Mouse (Mus musculus): ENCODE measurements around the gene Snhg11.
A peak's percentile ranks its signal among the peaks of the same experiment; 100 is the strongest.
"Not testable (repeated sequence)": the region's sequence is repeated elsewhere in the genome, so short reads cannot be mapped to it uniquely, and the experiment has no call there.

The Snhg11 gene

DNA sequence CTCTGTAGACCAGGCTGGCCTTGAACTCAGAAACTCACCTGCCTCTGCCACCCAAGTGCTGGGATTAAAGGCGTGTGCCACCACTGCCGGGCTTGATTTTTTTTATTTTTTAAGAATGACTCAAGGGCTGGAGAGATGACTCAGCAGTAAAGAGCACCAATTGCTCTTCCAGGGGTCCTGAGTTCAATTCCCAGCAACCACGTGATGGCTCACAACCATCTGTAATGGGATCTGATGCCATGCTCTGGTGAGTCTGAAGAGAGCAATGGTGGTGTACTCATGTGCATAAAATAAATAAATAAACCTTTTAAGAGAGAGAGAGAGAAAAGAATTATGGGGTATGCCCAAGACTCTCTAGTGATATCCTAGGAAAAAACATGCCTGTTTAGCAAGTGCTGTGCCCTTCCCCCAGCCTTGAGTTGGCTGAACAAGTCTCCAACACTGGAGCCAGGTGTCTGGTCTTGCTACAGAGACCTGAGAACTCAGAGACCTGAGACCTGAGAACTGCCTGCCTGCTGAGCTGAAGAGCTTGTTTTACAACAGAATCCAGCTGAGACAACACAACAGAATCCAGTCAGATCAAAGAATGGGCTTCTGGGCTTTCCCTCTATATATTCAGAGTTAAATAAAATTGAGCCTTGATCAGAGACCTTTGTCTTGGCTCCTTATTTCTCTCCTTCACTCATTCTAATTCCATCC is 5.8 kb upstream of the Snhg11 start:
- DNase-seq, result no peak

DNA sequence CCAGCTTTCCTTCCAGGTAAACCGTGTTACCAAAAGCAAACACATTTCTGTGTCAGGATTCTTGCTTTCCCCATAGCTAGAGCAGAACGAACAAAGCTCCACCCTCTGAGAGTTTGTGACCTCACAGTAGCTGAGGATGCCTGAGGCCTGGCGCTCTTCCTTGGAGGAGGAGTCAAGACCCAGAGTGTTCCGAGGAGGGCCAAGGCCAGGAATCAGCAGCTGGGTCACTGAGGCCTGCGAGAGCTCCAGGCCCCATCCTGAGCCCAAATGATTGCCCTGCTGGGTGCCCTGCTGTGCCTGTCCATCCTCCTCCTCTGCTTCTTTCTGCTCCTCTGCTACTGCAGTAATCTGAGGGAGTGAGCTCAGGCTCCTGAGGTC is 5.3 kb upstream of the Snhg11 start:
- DNase-seq, result no peak

DNA sequence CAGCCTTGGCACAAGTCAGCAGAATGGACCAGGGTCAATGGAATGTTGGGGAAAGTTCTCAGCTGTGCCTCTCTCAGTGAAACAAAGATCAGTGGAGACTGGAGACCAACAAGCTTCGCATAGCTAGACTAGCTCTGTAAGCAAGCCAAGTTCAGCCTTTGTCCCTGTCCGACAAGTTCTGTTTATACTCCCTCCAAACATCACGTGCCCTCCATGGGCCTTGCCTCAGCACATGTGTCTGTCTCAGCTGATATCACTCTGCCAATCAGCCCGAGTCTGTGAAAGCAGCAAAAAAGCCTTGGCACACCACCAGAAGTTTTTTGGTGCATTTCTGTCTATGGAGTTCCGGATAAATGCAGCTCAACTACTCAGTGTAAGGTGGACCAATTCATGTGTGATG is 2.4 kb upstream of the Snhg11 start:
- no peak for DNase-seq

DNA sequence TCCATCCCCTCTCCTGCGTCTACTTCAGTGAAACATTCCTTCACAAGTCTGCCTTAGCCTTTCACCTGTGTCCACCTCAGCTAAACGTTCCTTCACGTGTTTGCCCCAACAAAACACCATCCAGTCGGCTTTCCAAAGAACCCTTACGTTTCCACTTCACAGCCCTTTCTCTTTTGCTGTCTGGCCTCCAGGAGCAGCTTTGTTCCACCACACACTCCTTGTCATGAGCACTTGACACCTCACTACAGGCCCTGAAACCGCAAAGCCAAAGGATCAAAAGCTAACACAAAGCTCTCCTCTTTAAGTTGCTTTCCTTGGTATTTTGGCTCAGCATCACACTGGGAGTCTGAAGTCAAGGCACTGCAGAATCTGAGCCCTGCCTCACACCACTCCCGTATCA is 1.9 kb upstream of the Snhg11 start:
- DNase-seq, result no peak

DNA sequence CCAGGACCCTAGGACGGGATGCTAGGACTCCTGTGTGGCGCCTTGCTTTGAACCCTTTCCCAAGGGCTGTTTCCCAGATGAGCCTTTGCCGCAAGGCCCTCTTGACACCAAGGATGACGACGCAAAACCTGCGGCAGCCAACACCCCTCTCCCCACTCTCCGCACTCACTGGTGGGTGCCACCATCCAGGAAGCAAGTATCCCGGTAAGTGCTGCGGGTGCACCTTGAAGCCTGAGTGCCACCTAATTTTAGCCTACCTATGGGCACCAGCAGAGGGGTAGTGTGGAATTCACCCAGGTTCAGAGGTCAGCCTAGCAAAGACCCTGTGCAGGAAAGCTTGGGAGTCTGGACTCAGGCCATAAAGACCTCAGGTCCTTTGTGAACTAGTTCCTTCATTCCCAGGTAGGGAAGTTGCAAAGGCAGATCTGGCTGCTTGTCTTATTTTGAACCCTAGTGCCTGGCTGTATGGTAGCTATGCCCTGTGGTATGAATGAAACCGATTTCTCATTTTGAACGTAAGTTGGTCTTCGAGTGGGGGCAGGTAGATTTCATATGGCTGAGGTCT is 767 bp downstream of the Snhg11 start:
- DNase-seq, result no peak

DNA sequence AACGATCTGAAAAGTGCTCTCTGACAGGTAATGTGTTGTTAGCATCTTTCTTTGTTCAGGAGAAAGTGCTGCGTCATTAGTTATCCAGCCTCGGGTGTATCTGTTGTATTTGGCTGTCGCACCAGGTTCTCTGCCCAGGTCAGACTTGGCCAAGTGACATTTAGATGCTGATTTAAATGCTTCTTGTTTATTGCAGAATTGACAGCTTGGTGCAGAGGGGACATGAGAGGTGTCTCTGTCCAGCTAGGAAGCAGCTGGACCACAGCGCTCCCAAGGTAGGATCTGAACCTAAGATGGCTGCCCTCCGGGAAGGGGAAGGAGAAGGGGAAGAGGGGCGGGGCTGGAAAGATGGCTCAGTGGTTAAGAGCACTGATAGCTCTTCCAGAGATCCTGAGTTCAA is 1.4 kb downstream of the Snhg11 start:
- DNase-seq, result peak; percentile 21

DNA sequence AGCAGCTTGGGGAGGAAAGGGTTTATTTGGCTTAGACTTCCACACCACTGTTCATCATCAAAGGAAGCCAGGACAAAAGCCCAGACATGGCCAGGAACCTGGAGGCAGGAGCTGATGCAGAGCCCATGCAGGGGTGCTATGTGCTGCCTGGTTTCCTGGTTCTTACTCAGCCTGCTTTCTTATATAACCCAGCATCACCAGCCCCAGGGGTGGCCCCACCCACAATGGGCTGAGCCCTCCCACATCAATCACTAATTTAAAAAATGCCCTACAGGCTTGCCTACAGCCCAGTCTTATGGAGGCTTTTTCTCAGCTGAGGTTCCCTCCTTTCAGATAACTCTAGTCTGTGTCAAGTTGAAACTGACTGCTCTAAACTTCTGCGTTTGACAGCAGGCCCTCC is 2.4 kb downstream of the Snhg11 start:
- DNase-seq, result no peak

DNA sequence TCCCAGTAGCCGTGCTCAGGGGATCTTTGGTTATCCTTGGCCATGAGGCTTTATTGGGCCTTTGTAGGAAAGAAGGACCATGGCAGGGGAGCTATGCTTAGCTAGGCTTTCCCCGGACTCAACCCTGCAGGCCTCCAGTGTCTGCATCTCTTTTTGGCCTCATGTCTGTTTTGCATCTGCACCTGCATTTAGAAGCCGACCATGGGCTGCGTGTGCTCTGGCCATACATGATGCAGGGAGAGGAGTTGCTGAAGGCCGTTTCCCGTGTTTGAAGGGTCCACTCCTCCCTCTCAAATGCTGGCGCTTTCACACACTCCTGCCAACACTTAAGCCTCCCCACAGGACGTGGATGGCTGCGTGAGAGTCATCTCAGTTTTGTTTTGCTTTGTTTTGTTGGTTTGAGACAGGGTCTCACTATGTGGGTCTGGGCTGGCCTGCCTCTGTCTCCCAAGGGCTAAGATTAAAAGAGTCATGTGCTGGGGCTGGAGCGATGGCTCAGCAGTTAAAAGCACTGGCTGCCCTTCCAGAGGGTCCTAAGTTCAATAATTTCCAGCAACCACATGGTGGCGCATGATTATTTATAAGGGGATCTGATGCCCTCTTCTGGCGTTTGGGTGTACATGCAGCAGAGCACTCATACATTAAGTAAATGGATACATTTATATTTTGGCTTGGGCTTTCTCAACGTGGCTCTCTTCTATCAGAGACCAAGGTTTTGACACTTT is 4.1 kb downstream of the Snhg11 start:
- peak; percentile 92 for DNase-seq

DNA sequence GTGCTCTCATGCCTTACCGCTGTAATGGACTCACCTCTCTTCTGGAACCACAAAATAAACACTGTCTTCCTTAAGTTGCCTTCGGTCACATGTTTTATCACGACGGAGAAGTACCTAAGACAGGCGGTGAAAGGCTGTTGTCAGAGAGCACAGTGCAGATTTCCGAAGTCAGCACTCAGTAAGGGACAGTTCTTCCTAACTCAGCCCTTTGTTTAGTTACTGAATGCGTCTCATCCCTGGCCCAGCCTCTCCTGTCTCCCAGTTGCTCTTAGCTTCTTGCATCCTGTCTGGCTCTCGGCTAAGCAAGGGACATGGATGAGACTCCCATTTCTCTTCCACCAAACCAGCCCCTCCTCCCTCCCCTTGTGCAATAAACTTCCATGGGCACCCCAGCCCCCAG is 10.6 kb downstream of the Snhg11 start:
- no peak for DNase-seq

DNA sequence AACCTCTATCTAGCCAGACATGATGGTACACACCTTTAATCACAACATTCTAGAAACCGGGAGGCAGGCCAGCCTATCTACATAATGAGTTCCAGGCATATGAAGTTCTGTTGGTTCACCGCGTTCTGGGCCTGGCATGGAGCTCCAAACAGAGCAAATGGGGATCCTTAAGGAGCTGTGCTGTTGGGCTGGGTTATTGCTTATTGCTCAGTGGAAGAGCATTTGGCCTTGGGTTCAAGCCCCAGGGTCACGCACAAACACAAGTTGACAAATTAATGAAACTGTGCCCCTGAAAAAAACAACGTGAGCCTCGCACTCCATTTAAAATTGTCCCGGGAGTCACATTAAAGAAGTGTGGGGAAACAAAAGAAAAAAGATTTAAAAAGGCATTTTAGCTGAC is 14.0 kb downstream of the Snhg11 start:
- DNase-seq, result no peak

DNA sequence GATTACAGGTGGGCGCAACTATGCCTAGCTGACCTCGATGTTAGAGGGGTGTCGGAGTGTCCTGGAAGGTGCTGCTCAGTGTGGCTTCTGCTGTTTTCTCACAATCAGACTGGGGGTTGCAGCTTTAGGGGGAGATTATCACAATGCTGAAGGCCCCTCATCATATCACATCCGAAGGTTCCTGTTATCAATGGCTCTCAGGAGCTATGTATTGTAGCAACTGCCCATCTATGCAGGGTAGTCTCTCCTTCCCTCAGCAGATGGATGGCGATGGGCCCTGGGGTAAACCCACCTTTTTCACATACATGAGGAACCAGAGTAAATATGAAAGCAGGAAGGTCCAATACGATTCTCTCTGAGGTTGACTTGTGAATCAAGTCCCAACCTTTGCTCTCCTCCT is 20.9 kb downstream of the Snhg11 start:
- no peak for DNase-seq

DNA sequence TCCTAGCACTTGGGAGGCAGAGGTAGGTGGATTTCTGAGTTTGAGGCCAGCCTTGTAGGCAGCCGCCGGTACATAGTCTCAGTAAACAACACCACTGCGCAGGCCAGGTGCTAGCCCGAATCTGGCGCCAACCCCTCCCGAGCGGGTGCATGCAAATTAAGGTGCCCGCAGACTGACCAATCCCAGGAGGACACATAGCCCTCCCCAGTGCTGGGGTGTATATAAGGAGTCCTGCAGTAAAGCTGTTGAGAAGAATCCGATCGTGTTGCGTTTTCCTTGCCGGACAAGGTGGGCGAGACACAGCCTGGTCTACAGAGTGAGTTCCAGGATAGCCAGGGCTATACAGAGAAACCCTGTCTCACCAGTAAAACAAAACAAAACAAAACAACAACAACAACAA is 21.7 kb downstream of the Snhg11 start:
- not testable (repeated sequence) for DNase-seq

DNA sequence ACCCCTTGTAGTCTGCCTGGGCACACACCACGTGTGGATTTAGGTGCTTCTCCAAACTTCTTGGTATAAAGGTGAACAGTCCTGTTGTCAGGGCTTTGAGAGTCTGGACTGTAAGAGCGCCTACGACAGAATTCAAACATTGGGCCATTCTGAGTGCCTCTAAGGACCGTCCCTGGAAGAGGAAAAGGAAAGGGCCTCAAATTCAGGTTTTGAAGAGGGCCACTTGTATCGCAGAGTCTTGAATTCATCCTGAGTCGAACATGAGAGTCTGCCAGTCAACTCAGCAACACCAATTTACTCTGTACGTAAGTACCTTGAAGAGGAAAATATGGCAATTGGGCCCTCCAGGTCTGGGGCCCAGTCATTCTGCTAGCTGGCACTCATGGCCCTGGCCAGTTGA is 27.5 kb downstream of the Snhg11 start:
- DNase-seq, result no peak

DNA sequence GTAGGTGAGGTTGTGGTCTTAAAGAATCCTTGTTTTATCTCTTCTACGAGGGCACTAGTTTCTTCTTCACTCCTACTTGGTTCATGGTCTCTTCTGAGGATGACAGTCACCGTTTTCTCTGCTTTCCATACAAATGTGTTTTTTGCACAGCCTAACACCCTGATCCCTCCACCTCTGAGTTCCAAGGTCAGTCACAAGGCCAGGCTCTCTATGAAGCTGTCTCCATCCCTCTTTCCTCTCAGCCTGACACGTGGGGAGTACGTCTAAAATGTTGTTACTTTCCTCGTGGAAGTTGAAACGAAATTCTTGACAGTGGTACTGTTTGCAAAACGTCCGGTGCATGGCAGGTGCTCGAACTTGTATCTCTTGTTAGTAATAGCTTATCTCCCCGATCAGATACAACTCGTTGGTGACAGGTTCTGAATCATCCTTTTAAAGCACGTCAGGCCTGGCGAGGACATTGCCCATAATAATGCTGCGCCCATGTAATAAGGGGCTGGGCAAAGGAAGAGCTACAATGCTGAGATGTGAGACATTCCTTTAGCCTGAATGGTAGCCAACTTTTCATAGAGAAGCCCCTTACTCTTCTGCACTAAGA is 33.7 kb downstream of the Snhg11 start:
- no peak for DNase-seq

DNA sequence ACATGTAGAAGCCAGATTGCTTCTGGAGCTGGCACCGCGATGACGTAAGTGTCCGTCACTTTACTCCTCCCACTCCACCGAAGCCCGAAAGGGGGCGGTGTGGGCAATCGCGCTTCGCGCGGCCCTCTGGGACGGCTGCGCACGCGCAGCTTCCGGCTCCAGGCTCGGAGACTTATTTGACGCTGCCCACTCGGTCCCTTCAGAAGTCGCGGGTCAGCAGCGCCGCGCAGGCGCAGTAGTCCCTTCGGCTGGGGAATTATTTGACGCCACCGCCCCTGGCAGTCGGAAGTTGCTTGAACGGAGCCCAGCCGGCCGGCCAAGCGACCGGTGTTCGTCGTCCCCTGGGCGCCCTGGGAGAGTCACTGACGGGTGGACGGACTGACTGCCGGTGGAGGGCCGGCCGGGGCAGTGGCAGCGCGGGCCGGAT is 34.2 kb downstream of the Snhg11 start, which contains the start of gene Ralgapb:
Ralgapb (plus strand) TSS at position 254 of the 427 bp plus-strand sequence.
- DNase-seq, result peak; percentile 99

DNA sequence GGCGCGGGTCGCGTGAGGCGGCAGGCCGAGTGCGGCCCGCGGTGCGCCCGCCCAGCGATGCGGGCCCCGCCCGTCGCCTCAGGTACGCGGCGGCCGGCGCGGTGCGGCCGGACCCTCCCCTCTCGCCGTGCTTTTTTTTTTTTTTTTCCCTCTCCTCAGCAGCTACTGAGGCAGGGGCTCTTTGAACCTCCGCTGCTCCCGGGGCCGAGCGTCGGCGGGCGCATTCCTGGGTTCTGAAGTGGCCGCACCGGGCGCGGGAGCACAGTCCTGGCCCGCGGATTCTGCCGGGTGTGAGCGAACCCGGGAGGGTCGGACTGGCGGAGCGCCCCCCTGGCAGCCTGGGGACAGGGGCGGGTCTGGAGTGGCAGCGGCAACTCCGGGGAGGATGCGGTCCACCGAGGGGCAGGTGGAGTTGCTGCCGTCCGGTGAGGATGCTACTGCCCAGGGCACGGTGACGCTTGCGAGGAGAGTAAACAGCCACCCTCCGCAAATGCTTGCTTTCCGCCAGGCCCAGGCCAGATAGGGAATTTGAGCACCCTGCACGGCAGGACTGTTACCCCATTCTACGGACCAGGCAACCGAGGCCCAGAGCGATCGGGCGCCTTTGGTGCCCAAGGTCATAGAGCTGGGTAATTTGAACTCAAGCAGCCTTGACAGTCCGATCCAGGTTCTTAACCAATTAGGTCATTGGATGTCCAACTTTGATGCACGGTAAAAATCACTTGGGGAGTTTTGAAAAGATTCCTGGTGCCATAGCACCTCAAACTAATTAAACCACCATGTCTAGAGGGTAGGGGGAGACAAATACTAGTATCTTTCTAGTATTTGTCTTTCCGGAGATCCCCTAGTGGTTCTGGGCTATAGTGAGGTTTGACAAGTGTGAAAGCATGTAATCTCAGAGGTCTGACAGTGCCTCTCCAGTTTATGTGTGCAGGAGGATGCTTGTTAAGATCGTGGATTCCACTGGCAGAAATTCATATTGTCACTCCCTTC is 34.9 kb downstream of the Snhg11 start:
- DNase-seq, result peak; percentile 15

DNA sequence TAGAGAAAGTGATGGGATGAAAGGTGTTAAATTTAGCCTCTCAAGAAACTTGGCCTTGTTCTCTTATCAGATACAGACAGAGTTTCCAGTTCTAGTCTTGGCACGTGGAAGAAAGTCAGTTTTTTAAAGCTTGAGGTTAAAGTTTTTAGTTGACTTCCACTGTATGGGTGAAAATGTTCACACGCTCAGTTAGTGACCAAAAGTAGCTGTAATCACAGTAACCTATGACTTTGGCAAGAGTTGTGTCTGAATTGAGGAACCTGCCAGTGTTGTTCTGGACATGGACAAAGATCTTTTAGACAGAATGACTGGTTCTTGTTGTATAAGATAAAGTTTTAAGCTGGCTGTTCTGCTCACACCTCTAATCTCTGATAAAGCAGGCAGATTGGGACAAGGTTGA is 37.8 kb downstream of the Snhg11 start:
- DNase-seq, result no peak

DNA sequence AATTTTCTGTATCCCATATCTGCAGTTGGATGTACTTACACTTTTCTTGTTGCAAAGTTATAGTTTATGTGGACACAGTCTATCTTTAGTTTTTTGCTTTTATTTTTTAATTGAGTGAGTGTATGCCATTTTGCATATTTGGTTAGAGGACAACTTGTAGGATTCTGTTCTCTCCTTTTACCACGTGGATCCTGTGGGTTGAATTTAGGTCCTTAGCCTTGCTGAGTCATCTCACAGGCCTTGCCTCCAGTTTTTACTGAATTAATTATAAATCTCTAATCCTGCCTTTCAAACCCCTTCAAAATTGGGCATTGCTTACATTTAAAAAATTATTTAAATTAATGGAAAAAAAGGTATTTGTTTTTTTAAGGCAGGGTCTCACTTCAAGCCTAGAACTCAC is 40.4 kb downstream of the Snhg11 start:
- no peak for DNase-seq

DNA sequence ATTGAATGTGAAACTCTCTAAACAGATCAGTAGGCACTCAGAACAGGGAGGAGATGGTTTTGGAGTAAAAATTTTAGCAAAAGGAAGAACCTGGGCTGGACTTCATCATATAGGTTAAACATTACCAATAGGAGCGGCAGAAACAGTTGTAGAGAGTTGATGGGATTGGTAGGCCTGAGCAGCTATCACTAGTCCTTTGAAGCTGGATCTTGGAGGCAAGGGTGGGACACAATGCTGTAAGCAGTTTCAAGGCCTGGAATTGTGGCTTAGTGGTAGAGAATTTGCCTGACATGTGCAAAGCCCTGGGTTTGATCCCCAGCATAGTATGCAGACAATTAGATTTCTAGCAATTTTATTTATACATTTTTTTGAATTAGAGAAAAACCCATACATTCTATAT is 43.2 kb downstream of the Snhg11 start:
- DNase-seq, result no peak
